Mouse (Mus musculus): ENCODE data around the gene Tpgs1. TPM values are rescaled to one million over a fixed set of nuclear protein-coding genes. Genes with fewer than 3 reads are reported as not detected.

Gene Tpgs1
- total and polyA plus RNA-seq, 3 experiments: 42.0 to 58.9 (median 42.8) TPM

GRCm38 (mm10) chr10:79686691-79687090 lies 17.5 kb downstream of the Tpgs1 start:
- in situ Hi-C loops (cut with MboI; ENCODE audit: low pct_ligation_motif_present, low pct_unique_long_range_greater_than_20kb, low sequenced_read_pairs): no loop called here
- H3K4me2 ChIP-seq (ENCODE audit: insufficient read depth, low read depth, poor library complexity, severe bottlenecking): no peak overlapping the region
- H3K27me3 ChIP-seq (replicated peaks): no peaks in the 10 kb centered on the region
- H3K4me1 ChIP-seq (ENCODE audit: control insufficient read depth in 1 of 2, insufficient read depth in 2 of 2): peaks cover 15 to 32% of the 10 kb centered on the region in 2 experiments
- dilution Hi-C loops (cut with MboI; ENCODE audit: extremely low pct_ligation_motif_present, extremely low pct_unique_long_range_greater_than_20kb, low sequenced_read_pairs): no loop called here
- H3K9me3 ChIP-seq (replicated peaks; ENCODE audit: low read length): no peaks in the 10 kb centered on the region
- no peak overlapping the region for H3K4me3 ChIP-seq (replicated peaks in 1 of 3; ENCODE audit: low read depth in 2 of 3, low read length in 2 of 3, poor library complexity in 1 of 3)
- no peak overlapping the region for H3K9ac ChIP-seq (ENCODE audit: insufficient read depth, low read depth)
- DNase-seq (ENCODE audit: extremely low read depth): no peak
- peaks cover 47 to 64% of the 10 kb centered on the region in 2 experiments for H3K36me3 ChIP-seq (replicated peaks in 1 of 2; ENCODE audit: control insufficient read depth in 1 of 2, insufficient read depth in 1 of 2, low read length in 1 of 2)
- H3K27ac ChIP-seq (ENCODE audit: insufficient read depth, low read depth): no peak overlapping the region
- peaks cover 31% of the 10 kb centered on the region for H3K79me2 ChIP-seq (replicated peaks; ENCODE audit: control insufficient read depth, extremely low read depth, insufficient read depth, poor library complexity, severe bottlenecking)
- TF ChIP-seq USF1 (IDR thresholded peaks at IDR 0.05; ENCODE audit: low read depth, low read length) (no peak), CHD1 (IDR thresholded peaks at IDR 0.05; ENCODE audit: low read depth, low read length) (no peak), BHLHE40 (IDR thresholded peaks at IDR 0.05; ENCODE audit: low read depth, low read length) (no peak), MYC (IDR thresholded peaks at IDR 0.05; ENCODE audit: low read depth, low read length) (no peak), MXI1 (IDR thresholded peaks at IDR 0.05; ENCODE audit: low read depth, low read length) (no peak), USF2 (conservative IDR thresholded peaks at IDR 0.05; ENCODE audit: low read depth, low read length) (no peak), CHD2 (IDR thresholded peaks at IDR 0.05; ENCODE audit: low read length) (no peak), PAX5 (IDR thresholded peaks at IDR 0.05; ENCODE audit: low read length) (no peak), ETS1 (conservative IDR thresholded peaks at IDR 0.05; ENCODE audit: low read depth, low read length) (no peak), HCFC1 (IDR thresholded peaks at IDR 0.05; ENCODE audit: low read depth, low read length) (no peak), ZKSCAN1 (IDR thresholded peaks at IDR 0.05; ENCODE audit: borderline replicate concordance, low read depth, low read length) (no peak), MAFK (IDR thresholded peaks at IDR 0.05; ENCODE audit: insufficient replicate concordance, low read length) (no peak), NELFE (IDR thresholded peaks at IDR 0.05; ENCODE audit: low read depth, low read length) (no peak), JUN (IDR thresholded peaks at IDR 0.05; ENCODE audit: insufficient read depth, low read depth, low read length) (no peak), KAT2A (IDR thresholded peaks at IDR 0.05; ENCODE audit: insufficient replicate concordance, low read length) (no peak), CTCF (conservative IDR thresholded peaks at IDR 0.05 in 1 of 2, IDR thresholded peaks at IDR 0.05 in 1 of 2; ENCODE audit: low read depth in 2 of 2, low read length in 2 of 2) (no peak), POLR2A (IDR thresholded peaks at IDR 0.05; ENCODE audit: low read depth, low read length) (no peak), ZMIZ1 (IDR thresholded peaks at IDR 0.05; ENCODE audit: low read depth, low read length) (no peak)

GRCm38 (mm10) chr10:79687513-79687912 lies 18.3 kb downstream of the Tpgs1 start:
- H3K36me3 ChIP-seq (replicated peaks in 1 of 2; ENCODE audit: control insufficient read depth in 1 of 2, insufficient read depth in 1 of 2, low read length in 1 of 2): peaks cover 47 to 70% of the 10 kb centered on the region in 2 experiments
- dilution Hi-C loops (cut with MboI; ENCODE audit: extremely low pct_ligation_motif_present, extremely low pct_unique_long_range_greater_than_20kb, low sequenced_read_pairs) (no loop called here), in situ Hi-C loops (cut with MboI; ENCODE audit: low pct_ligation_motif_present, low pct_unique_long_range_greater_than_20kb, low sequenced_read_pairs) (no loop called here)
- H3K4me2 ChIP-seq (ENCODE audit: insufficient read depth, low read depth, poor library complexity, severe bottlenecking): no peak overlapping the region
- no peak overlapping the region for H3K4me3 ChIP-seq (replicated peaks in 1 of 3; ENCODE audit: low read depth in 2 of 3, low read length in 2 of 3, poor library complexity in 1 of 3)
- no peaks in the 10 kb centered on the region for H3K27me3 ChIP-seq (replicated peaks)
- H3K27ac ChIP-seq (ENCODE audit: insufficient read depth, low read depth): no peak overlapping the region
- peaks cover 15 to 32% of the 10 kb centered on the region in 2 experiments for H3K4me1 ChIP-seq (ENCODE audit: control insufficient read depth in 1 of 2, insufficient read depth in 2 of 2)
- H3K9me3 ChIP-seq (replicated peaks; ENCODE audit: low read length): peaks cover 6% of the 10 kb centered on the region
- TF ChIP-seq MAFK (IDR thresholded peaks at IDR 0.05; ENCODE audit: insufficient replicate concordance, low read length) (no peak), CTCF (conservative IDR thresholded peaks at IDR 0.05 in 1 of 2, IDR thresholded peaks at IDR 0.05 in 1 of 2; ENCODE audit: low read depth in 2 of 2, low read length in 2 of 2) (no peak), JUN (IDR thresholded peaks at IDR 0.05; ENCODE audit: insufficient read depth, low read depth, low read length) (no peak), TBP (conservative IDR thresholded peaks at IDR 0.05; ENCODE audit: low read depth, low read length) (no peak), ELF1 (IDR thresholded peaks at IDR 0.05; ENCODE audit: low read depth, low read length) (no peak), ETS1 (conservative IDR thresholded peaks at IDR 0.05; ENCODE audit: low read depth, low read length) (no peak)
- DNase-seq (ENCODE audit: extremely low read depth): no peak
- H3K9ac ChIP-seq (ENCODE audit: insufficient read depth, low read depth): no peak overlapping the region
- peaks cover 26% of the 10 kb centered on the region for H3K79me2 ChIP-seq (replicated peaks; ENCODE audit: control insufficient read depth, extremely low read depth, insufficient read depth, poor library complexity, severe bottlenecking)
